Mouse (Mus musculus): Measurements from ENCODE around the gene 1190007I07Rik.

DNA sequence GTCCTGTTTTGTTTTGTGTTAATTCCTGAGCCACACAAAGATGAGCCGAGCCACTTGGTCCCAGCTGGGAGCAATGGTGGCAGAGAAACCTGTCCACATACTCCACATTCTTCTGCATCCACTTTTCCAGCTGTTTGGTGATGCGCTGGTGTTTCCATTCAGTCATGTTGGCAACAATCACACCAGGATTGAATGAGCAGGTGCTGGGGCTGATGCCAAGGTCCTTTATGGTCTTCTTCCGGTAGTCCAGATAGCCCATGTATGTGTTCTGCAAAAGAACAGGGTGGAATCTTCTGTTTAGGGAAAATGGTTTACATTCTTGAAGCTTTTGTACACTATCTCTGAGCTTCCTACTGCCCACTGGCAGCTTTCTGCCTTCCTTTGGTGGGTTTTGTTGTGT, 31.6 kb upstream of the 1190007I07Rik start:
- no peak for TF ChIP-seq CTCF (IDR thresholded peaks at IDR 0.05; ENCODE audit: control insufficient read depth, insufficient read depth, insufficient replicate concordance, low read depth, low read length)
- TF ChIP-seq POLR2A (IDR thresholded peaks at IDR 0.05; ENCODE audit: control insufficient read depth, low read depth, low read length), result no peak

Data from testis, adult 2 months (tissue).